Mouse (Mus musculus): ENCODE data around the gene Clip2.

DNA sequence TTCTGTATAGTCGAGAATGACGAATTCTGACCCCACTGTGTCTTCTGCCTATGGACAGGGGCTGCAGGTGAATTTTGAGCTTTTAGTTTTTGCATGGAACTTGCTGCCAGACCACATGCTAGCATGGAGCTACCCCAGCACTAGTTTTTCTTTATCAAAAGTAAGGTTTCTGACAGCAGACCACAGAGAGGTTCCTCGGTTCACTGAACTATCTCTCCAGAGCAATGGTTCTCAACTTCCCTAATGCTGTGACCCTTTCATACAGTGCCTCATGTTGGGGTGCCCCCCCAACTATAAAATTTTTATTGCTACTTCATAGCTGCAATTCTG, 31.6 kb upstream of the Clip2 start:
- no peak for TF ChIP-seq CTCF (IDR thresholded peaks at IDR 0.05; ENCODE audit: low read depth)
- no peak for TF ChIP-seq EP300 (optimal IDR thresholded peaks at IDR 0.05)

All from stomach, postnatal 0 days (tissue).